Mouse (Mus musculus): Measurements from ENCODE around the gene Nck2. TPM values are rescaled to one million over a fixed set of nuclear protein-coding genes. Genes with fewer than 3 reads are reported as not detected.

Nck2 gene
- polyA plus RNA-seq, 1 experiment from 2014 or later: 42.7 TPM

- H3K9ac ChIP-seq: no peak overlapping the region
- peak; percentile 37; the same call in 1 of the 2 replicates for ATAC-seq (ENCODE audit: low FRiP score)
- peak overlapping the region; percentile 41; the same call in 1 of the 2 replicates for H3K27ac ChIP-seq
Measured at GRCm38 (mm10) chr1:43474535-43475409, 30.4 kb downstream of the Nck2 start.

GRCm38 (mm10) chr1:43477954-43478353 is 33.6 kb downstream of the Nck2 start:
- H3K27ac ChIP-seq: no peak overlapping the region
- H3K4me3 ChIP-seq: no peak overlapping the region
- H3K4me1 ChIP-seq (replicated peaks): peaks cover 35% of the 10 kb centered on the region
- 96% methylated on average over 3 of the region's 3 CpGs for WGBS
- no peaks in the 10 kb centered on the region for H3K27me3 ChIP-seq
- no peak overlapping the region for H3K4me2 ChIP-seq
- H3K9me3 ChIP-seq: no peaks in the 10 kb centered on the region
- no peak for ATAC-seq (ENCODE audit: low FRiP score)
- H3K9ac ChIP-seq: no peak overlapping the region
- H3K36me3 ChIP-seq: no peaks in the 10 kb centered on the region

More at GRCm38 (mm10) chr1:43474535-43475409, 30.4 kb downstream of the Nck2 start:
- Histone ChIP-seq H3K4me2 (no peak overlapping the region), H3K27me3 (no peaks in the 10 kb centered on the region), H3K9me3 (no peaks in the 10 kb centered on the region), H3K4me1 (replicated peaks) (peaks cover 38% of the 10 kb centered on the region), H3K36me3 (no peaks in the 10 kb centered on the region), H3K4me3 (no peak overlapping the region)
- WGBS: 64% methylated on average over 6 of the region's 6 CpGs

GRCm38 (mm10) chr1:43485204-43485603 is 40.8 kb downstream of the Nck2 start:
- no peak overlapping the region for H3K4me3 ChIP-seq
- ATAC-seq (ENCODE audit: low FRiP score): no peak
- no peak overlapping the region for H3K4me2 ChIP-seq
- peaks cover 46% of the 10 kb centered on the region for H3K4me1 ChIP-seq (replicated peaks)
- H3K27me3 ChIP-seq: no peaks in the 10 kb centered on the region
- no peak overlapping the region for H3K27ac ChIP-seq
- no peaks in the 10 kb centered on the region for H3K36me3 ChIP-seq
- no peaks in the 10 kb centered on the region for H3K9me3 ChIP-seq
- 73% methylated on average over 9 of the region's 9 CpGs for WGBS
- H3K9ac ChIP-seq: no peak overlapping the region

GRCm38 (mm10) chr1:43486500-43486899 is 42.1 kb downstream of the Nck2 start:
- ATAC-seq (ENCODE audit: low FRiP score): no peak
- Histone ChIP-seq H3K4me3 (no peak overlapping the region), H3K36me3 (no peaks in the 10 kb centered on the region), H3K9me3 (no peaks in the 10 kb centered on the region), H3K27ac (no peak overlapping the region), H3K4me1 (replicated peaks) (peaks cover 46% of the 10 kb centered on the region), H3K27me3 (no peaks in the 10 kb centered on the region), H3K9ac (no peak overlapping the region), H3K4me2 (no peak overlapping the region)
- 83% methylated on average over 3 of the region's 3 CpGs for WGBS

GRCm38 (mm10) chr1:43486956-43487722 is 42.8 kb downstream of the Nck2 start:
- H3K4me2 ChIP-seq: no peak overlapping the region
- no peak overlapping the region for H3K9ac ChIP-seq
- no peak for ATAC-seq (ENCODE audit: low FRiP score)
- no peak overlapping the region for H3K27ac ChIP-seq
- H3K4me1 ChIP-seq (replicated peaks): peaks cover 46% of the 10 kb centered on the region
- H3K9me3 ChIP-seq: no peaks in the 10 kb centered on the region
- H3K36me3 ChIP-seq: no peaks in the 10 kb centered on the region
- H3K27me3 ChIP-seq: no peaks in the 10 kb centered on the region
- no peak overlapping the region for H3K4me3 ChIP-seq
- WGBS: 27% methylated on average over 3 of the region's 3 CpGs

GRCm38 (mm10) chr1:43489311-43489710 is 44.9 kb downstream of the Nck2 start:
- H3K4me1 ChIP-seq (replicated peaks): peaks cover 36% of the 10 kb centered on the region
- H3K9me3 ChIP-seq: no peaks in the 10 kb centered on the region
- H3K9ac ChIP-seq: no peak overlapping the region
- H3K27me3 ChIP-seq: no peaks in the 10 kb centered on the region
- no peak for ATAC-seq (ENCODE audit: low FRiP score)
- H3K27ac ChIP-seq: no peak overlapping the region
- H3K4me2 ChIP-seq: no peak overlapping the region
- no peak overlapping the region for H3K4me3 ChIP-seq
- H3K36me3 ChIP-seq: no peaks in the 10 kb centered on the region

- Histone ChIP-seq H3K4me3 (no peak overlapping the region), H3K27ac (no peak overlapping the region), H3K9me3 (no peaks in the 10 kb centered on the region), H3K4me2 (no peak overlapping the region), H3K4me1 (replicated peaks) (peaks cover 19% of the 10 kb centered on the region), H3K27me3 (no peaks in the 10 kb centered on the region), H3K36me3 (no peaks in the 10 kb centered on the region), H3K9ac (no peak overlapping the region)
- no peak for ATAC-seq (ENCODE audit: low FRiP score)
- 96% methylated on average over 8 of the region's 8 CpGs for WGBS
Measured at GRCm38 (mm10) chr1:43491506-43492269, 47.3 kb downstream of the Nck2 start.

GRCm38 (mm10) chr1:43492803-43493437 is 48.5 kb downstream of the Nck2 start:
- Histone ChIP-seq H3K9me3 (no peaks in the 10 kb centered on the region), H3K4me3 (no peak overlapping the region), H3K9ac (no peak overlapping the region), H3K36me3 (no peaks in the 10 kb centered on the region), H3K4me2 (no peak overlapping the region), H3K4me1 (replicated peaks) (peaks cover 26% of the 10 kb centered on the region), H3K27me3 (no peaks in the 10 kb centered on the region), H3K27ac (no peak overlapping the region)
- 94% methylated on average over 3 of the region's 3 CpGs for WGBS
- ATAC-seq (ENCODE audit: low FRiP score): no peak

- Histone ChIP-seq H3K4me3 (no peak overlapping the region), H3K36me3 (no peaks in the 10 kb centered on the region), H3K4me2 (no peak overlapping the region), H3K27me3 (no peaks in the 10 kb centered on the region), H3K27ac (no peak overlapping the region), H3K9ac (no peak overlapping the region), H3K9me3 (no peaks in the 10 kb centered on the region), H3K4me1 (replicated peaks) (peaks cover 42% of the 10 kb centered on the region)
- 80% methylated on average over 4 of the region's 4 CpGs for WGBS
- no peak for ATAC-seq (ENCODE audit: low FRiP score)
Measured at GRCm38 (mm10) chr1:43496051-43496450, 51.7 kb downstream of the Nck2 start.

- H3K4me2 ChIP-seq: no peak overlapping the region
- no peaks in the 10 kb centered on the region for H3K27me3 ChIP-seq
- H3K9ac ChIP-seq: no peak overlapping the region
- ATAC-seq (ENCODE audit: low FRiP score): no peak
- H3K4me3 ChIP-seq: no peak overlapping the region
- no peaks in the 10 kb centered on the region for H3K36me3 ChIP-seq
- WGBS: 82% methylated on average over 3 of the region's 3 CpGs
- no peaks in the 10 kb centered on the region for H3K9me3 ChIP-seq
- H3K27ac ChIP-seq: no peak overlapping the region
- H3K4me1 ChIP-seq (replicated peaks): peaks cover 48% of the 10 kb centered on the region
Measured at GRCm38 (mm10) chr1:43496993-43497392, 52.6 kb downstream of the Nck2 start.

GRCm38 (mm10) chr1:43497951-43498350 is 53.6 kb downstream of the Nck2 start:
- H3K4me1 ChIP-seq (replicated peaks): peaks cover 57% of the 10 kb centered on the region
- H3K27ac ChIP-seq: peak overlapping the region; percentile 55; the same call in 1 of the 2 replicates
- ATAC-seq (ENCODE audit: low FRiP score): no peak
- WGBS: 41% methylated on average over 6 of the region's 6 CpGs
- H3K27me3 ChIP-seq: no peaks in the 10 kb centered on the region
- H3K9ac ChIP-seq: no peak overlapping the region
- no peaks in the 10 kb centered on the region for H3K9me3 ChIP-seq
- no peak overlapping the region for H3K4me2 ChIP-seq
- H3K4me3 ChIP-seq: no peak overlapping the region
- no peaks in the 10 kb centered on the region for H3K36me3 ChIP-seq

- no peak overlapping the region for H3K27ac ChIP-seq
- WGBS: 67% methylated on average over 5 of the region's 5 CpGs
- peaks cover 72% of the 10 kb centered on the region for H3K4me1 ChIP-seq (replicated peaks)
- no peak for ATAC-seq (ENCODE audit: low FRiP score)
- no peaks in the 10 kb centered on the region for H3K36me3 ChIP-seq
- H3K9me3 ChIP-seq: no peaks in the 10 kb centered on the region
- H3K27me3 ChIP-seq: no peaks in the 10 kb centered on the region
- H3K4me2 ChIP-seq: no peak overlapping the region
- H3K4me3 ChIP-seq: no peak overlapping the region
- H3K9ac ChIP-seq: no peak overlapping the region
Measured at GRCm38 (mm10) chr1:43500121-43500520, 55.7 kb downstream of the Nck2 start.
